Mouse (Mus musculus) layer of hippocampus, adult 8-10 months (tissue): ENCODE results near the gene Hoxa5. TPM values are rescaled to one million over a fixed set of nuclear protein-coding genes. Genes with fewer than 3 reads are reported as not detected.

ENCODE experiments used
- microRNA-seq, 2 experiments: library from miRNA; unstranded; fragments of <30 nt; microRNA quantifications; one replicate each; pipeline ENCODE4 v1.2.0; 2022
- total RNA-seq, 4 experiments: library from RNA; stranded (reverse); gene quantifications; 2 replicates each; pipeline ENCODE4 v1.2.4; 2022

Gene Hoxa5
- total RNA-seq, 4 experiments from 2014 or later = not detected

Small RNAs within 50 kb of the gene (microRNA-seq; reads per million reads assigned to microRNA genes)
- gene Mir196b = 2.0 to 3.8 reads per million in 2 experiments

Other genes with a start within 250 kb of the Hoxa5 start
- gene Skap2, start 192.0 kb downstream of the Hoxa5 start, total RNA-seq = 10 to 100 TPM; 17.0 to 30.2 (median 25.6) TPM
- gene Hoxa1, start 46.3 kb downstream of the Hoxa5 start, total RNA-seq = not detected
- not detected for gene Hoxa2, start 39.8 kb downstream of the Hoxa5 start, total RNA-seq
- not detected for gene 5730596B20Rik, start 27.1 kb downstream of the Hoxa5 start, total RNA-seq
- not detected for gene Hoxa4, start 12.8 kb downstream of the Hoxa5 start, total RNA-seq
- not detected for gene Hoxa6, start 4.1 kb upstream of the Hoxa5 start, total RNA-seq
- not detected for gene Hoxa3, start 8.7 kb upstream of the Hoxa5 start, total RNA-seq
- gene Gm28308, start 8.8 kb upstream of the Hoxa5 start, total RNA-seq = not detected
- gene Hoxa7, start 17.3 kb upstream of the Hoxa5 start, total RNA-seq = not detected
- gene Hoxa9, start 26.5 kb upstream of the Hoxa5 start, total RNA-seq = not detected
- not detected for gene Hoxa10, start 36.3 kb upstream of the Hoxa5 start, total RNA-seq
- not detected for gene Hoxa11, start 41.2 kb upstream of the Hoxa5 start, total RNA-seq
- not detected for gene Hoxa13, start 56.3 kb upstream of the Hoxa5 start, total RNA-seq
- gene Evx1, start 108.9 kb upstream of the Hoxa5 start, total RNA-seq = not detected